Comparison of ENCODE assay signal across 8 mouse cellular contexts in genomic region chr16:91362616-91363272, GRCm38 (mm10). TPM values are rescaled to one million over a fixed set of nuclear protein-coding genes. Genes with fewer than 3 reads are reported as not detected.
A peak's percentile ranks its signal among the peaks of the same experiment; 100 is the strongest.
DNase-seq lines count a peak whose midpoint lies in the region; ATAC-seq and TF ChIP-seq lines count a peak whose summit lies in the region.

No protein-coding gene starts in this region.

- no peak for ATAC-seq in intestine, embryonic 14.5 days (replicated peaks; ENCODE audit: low FRiP score, low TSS enrichment, low read depth)
- ATAC-seq in intestine, postnatal 0 days = no peak

- H3K27ac ChIP-seq in intestine, embryonic 14.5 days (ENCODE audit: low read depth) = peak overlapping the region; percentile 47; the same call in 1 of the 2 replicates
- no peak overlapping the region for H3K27ac ChIP-seq in intestine, postnatal 0 days (ENCODE audit: low read depth, low read length)
- peak overlapping the region; percentile 84 for H3K27ac ChIP-seq in kidney, adult 2 months (ENCODE audit: insufficient read depth, low read depth, low read length)

- no peaks in the 10 kb centered on the region for H3K27me3 ChIP-seq in intestine, embryonic 14.5 days (replicated peaks; ENCODE audit: control insufficient read depth, insufficient read depth, low read length)
- no peaks in the 10 kb centered on the region for H3K27me3 ChIP-seq in intestine, postnatal 0 days (replicated peaks; ENCODE audit: control insufficient read depth, insufficient read depth, low read length)
- no peaks in the 10 kb centered on the region for H3K27me3 ChIP-seq in kidney, adult 2 months (replicated peaks; ENCODE audit: control insufficient read depth, insufficient read depth, low read length)

- no peak overlapping the region for H3K4me2 ChIP-seq in intestine, embryonic 14.5 days (ENCODE audit: low read length)
- H3K4me2 ChIP-seq in intestine, postnatal 0 days (replicated peaks; ENCODE audit: low read depth) = no peak overlapping the region

- no peak for TF ChIP-seq CTCF in intestine, postnatal 0 days (IDR thresholded peaks at IDR 0.05; ENCODE audit: low read depth)
- TF ChIP-seq CTCF in kidney, adult 2 months (conservative IDR thresholded peaks at IDR 0.05; ENCODE audit: insufficient read depth, insufficient read length, low read depth, low read length) = no peak

- no peak overlapping the region for H3K9ac ChIP-seq in intestine, embryonic 14.5 days (ENCODE audit: low read length)
- no peak overlapping the region for H3K9ac ChIP-seq in intestine, postnatal 0 days (ENCODE audit: low read depth, low read length)

- no peak for TF ChIP-seq POLR2A in kidney, adult 2 months (IDR thresholded peaks at IDR 0.05; ENCODE audit: low read depth, low read length)

- no peaks in the 10 kb centered on the region for H3K9me3 ChIP-seq in intestine, embryonic 14.5 days (ENCODE audit: control insufficient read depth, low read length)
- H3K9me3 ChIP-seq in intestine, postnatal 0 days (ENCODE audit: control insufficient read depth) = no peaks in the 10 kb centered on the region

- no peak for DNase-seq in intestine, embryonic 14.5 days (ENCODE audit: low spot score)
- DNase-seq in gastrocnemius, adult 8-10 months (ENCODE audit: low spot score in 2 of 2) = peak; percentile 21 to 58
- peak; percentile 88 for DNase-seq in kidney, adult 2 months
- DNase-seq in lung, postnatal 10 days = peak; percentile 83
- no peak for DNase-seq in frontal cortex, adult 2 months (ENCODE audit: extremely low spot score in 1 of 2, low spot score in 1 of 2)
- no peak for DNase-seq in cerebellum, adult 8-10 months
- DNase-seq in layer of hippocampus, adult 11-12 months (ENCODE audit: low spot score) = no peak

- H3K36me3 ChIP-seq in intestine, embryonic 14.5 days (ENCODE audit: control insufficient read depth, insufficient read depth, low read length) = no peaks in the 10 kb centered on the region
- no peaks in the 10 kb centered on the region for H3K36me3 ChIP-seq in intestine, postnatal 0 days (ENCODE audit: control insufficient read depth, insufficient read depth)
- H3K36me3 ChIP-seq in kidney, adult 2 months (ENCODE audit: control insufficient read depth, insufficient read depth, low read length) = no peaks in the 10 kb centered on the region

- H3K4me3 ChIP-seq in intestine, embryonic 14.5 days (ENCODE audit: low read depth, low read length) = no peak overlapping the region
- H3K4me3 ChIP-seq in intestine, postnatal 0 days (ENCODE audit: low read depth, low read length) = no peak overlapping the region
- no peak overlapping the region for H3K4me3 ChIP-seq in kidney, adult 2 months (ENCODE audit: insufficient read depth, low read depth, low read length)

- WGBS in intestine, embryonic 14.5 days = 58% methylated on average over 12 of the region's 12 CpGs
- 57% methylated on average over 12 of the region's 12 CpGs for WGBS in intestine, postnatal 0 days
- WGBS in kidney, adult 2 months = 33% methylated on average over 12 of the region's 12 CpGs

- H3K4me1 ChIP-seq in intestine, embryonic 14.5 days (replicated peaks; ENCODE audit: control insufficient read depth, insufficient read depth, low read length) = peaks cover 4% of the 10 kb centered on the region; the same call in 1 of the 2 replicates
- no peaks in the 10 kb centered on the region for H3K4me1 ChIP-seq in intestine, postnatal 0 days (replicated peaks; ENCODE audit: control insufficient read depth, insufficient read depth, low read length)
- peaks cover 13% of the 10 kb centered on the region; the same call in 1 of the 2 replicates for H3K4me1 ChIP-seq in kidney, adult 2 months (ENCODE audit: control insufficient read depth, insufficient read depth, low read length)

RNA-seq across cellular contexts. Expression of gene Ifnar2, which starts 9.8 kb away (rescaled TPM):
- polyA plus RNA-seq in intestine, embryonic 14.5 days (2014; fragmentation: Nextera tagmentation; extraction: Ambion mirVana) = 41.1 and 44.0 TPM in 2 replicates
- polyA plus RNA-seq in intestine, postnatal 0 days (2015; fragmentation: Nextera tagmentation; extraction: Ambion mirVana) = 68.4 and 75.5 TPM in 2 replicates
- 1 to 10 TPM; 2.6 to 5.1 (median 4.2) TPM for total RNA-seq in gastrocnemius, adult 8-10 months (2022)
- 54.5 and 57.1 TPM in 2 replicates for polyA plus RNA-seq in kidney, adult 2 months (2012; rRNA removed)
- 33.8 and 36.4 TPM in 2 replicates for polyA plus RNA-seq in frontal cortex, adult 2 months (2012; rRNA removed)

RNA-seq across cellular contexts. Expression of gene Gm21970, which starts 28.8 kb away (rescaled TPM):
- polyA plus RNA-seq in intestine, embryonic 14.5 days (2014; fragmentation: Nextera tagmentation; extraction: Ambion mirVana) = 0.45 TPM in 1 of 2 replicates, not detected in the other
- polyA plus RNA-seq in intestine, postnatal 0 days (2015; fragmentation: Nextera tagmentation; extraction: Ambion mirVana) = not detected in 2 replicates
- total RNA-seq in gastrocnemius, adult 8-10 months (2022) = 1 to 10 TPM in 1 of 4 experiments, not detected in 3; 1.3 TPM
- not detected in 2 replicates for polyA plus RNA-seq in kidney, adult 2 months (2012; rRNA removed)
- polyA plus RNA-seq in frontal cortex, adult 2 months (2012; rRNA removed) = not detected in 2 replicates

RNA-seq across cellular contexts. Expression of gene Il10rb, which starts 43.2 kb away (rescaled TPM):
- polyA plus RNA-seq in intestine, embryonic 14.5 days (2014; fragmentation: Nextera tagmentation; extraction: Ambion mirVana) = 35.4 and 36.8 TPM in 2 replicates
- 123 and 124 TPM in 2 replicates for polyA plus RNA-seq in intestine, postnatal 0 days (2015; fragmentation: Nextera tagmentation; extraction: Ambion mirVana)
- 1 to 10 TPM; 4.4 to 6.4 (median 5.0) TPM for total RNA-seq in gastrocnemius, adult 8-10 months (2022)
- 65.8 and 66.0 TPM in 2 replicates for polyA plus RNA-seq in kidney, adult 2 months (2012; rRNA removed)
- polyA plus RNA-seq in frontal cortex, adult 2 months (2012; rRNA removed) = 11.1 and 14.8 TPM in 2 replicates

Comparison
In these comparisons a context has a peak if more than half of its experiments do, and no peak if none do; other contexts are left out.
1. DNase-seq: peak in gastrocnemius, adult 8-10 months (2 of 2), kidney, adult 2 months (single experiment) and lung, postnatal 10 days (single experiment); none in intestine, embryonic 14.5 days (single experiment), frontal cortex, adult 2 months (0 of 2), cerebellum, adult 8-10 months (single experiment) and layer of hippocampus, adult 11-12 months (single experiment).